26 mouse cellular contexts compared by ENCODE assay signal in genomic region chr2:35736061-35736460, GRCm38 (mm10).
"Had no signal": no experiment of that assay in that cellular context is flagged by ENCODE, and none has a peak within 500 bp of the region (broad histone marks: within the 10 kb centered on the region; RNA-seq: fewer than 3 reads in every experiment).

No protein-coding gene starts in this region.

- H3K4me3 ChIP-seq: embryonic facial prominence, embryonic 10.5 days; embryonic facial prominence, embryonic 12.5 days; embryonic facial prominence, embryonic 13.5 days; embryonic facial prominence, embryonic 15.5 days; erythroblast, embryonic 14.5 days; forebrain, embryonic 10.5 days; forebrain, embryonic 12.5 days; forebrain, embryonic 13.5 days; forebrain, embryonic 15.5 days; gastrocnemius, adult 2 months; heart, adult 2 months; heart, embryonic 10.5 days had no signal

- H3K27me3 ChIP-seq: embryonic facial prominence, embryonic 12.5 days; embryonic facial prominence, embryonic 13.5 days; embryonic facial prominence, embryonic 15.5 days; forebrain, embryonic 12.5 days; forebrain, embryonic 13.5 days; forebrain, embryonic 15.5 days had no signal

- H3K4me2 ChIP-seq: embryonic facial prominence, embryonic 12.5 days; embryonic facial prominence, embryonic 13.5 days; embryonic facial prominence, embryonic 15.5 days; forebrain, embryonic 12.5 days; forebrain, embryonic 13.5 days; forebrain, embryonic 15.5 days had no signal

- DNase-seq: cerebellum, adult 9-11 months; cerebellum, postnatal 10 days; cerebellum, postnatal 14 days; cerebellum, postnatal 25 days; cerebellum, postnatal 36 days; forebrain, postnatal 0 days; gastrocnemius, adult 2 months; gastrocnemius, postnatal 10 days; gastrocnemius, postnatal 14 days; gastrocnemius, postnatal 25 days; gastrocnemius, postnatal 36 days; heart, adult 11 months; heart, adult 18-20 months; heart, adult 2 months had no signal

- H3K9me3 ChIP-seq: embryonic facial prominence, embryonic 10.5 days; embryonic facial prominence, embryonic 12.5 days; embryonic facial prominence, embryonic 15.5 days; forebrain, embryonic 10.5 days; forebrain, embryonic 12.5 days; forebrain, embryonic 15.5 days; heart, embryonic 10.5 days had no signal

- H3K27ac ChIP-seq: embryonic facial prominence, embryonic 10.5 days; embryonic facial prominence, embryonic 12.5 days; embryonic facial prominence, embryonic 13.5 days; embryonic facial prominence, embryonic 15.5 days; forebrain, embryonic 10.5 days; forebrain, embryonic 12.5 days; forebrain, embryonic 13.5 days; forebrain, embryonic 15.5 days; gastrocnemius, adult 2 months; heart, adult 2 months; heart, embryonic 10.5 days had no signal

- H3K9ac ChIP-seq: embryonic facial prominence, embryonic 12.5 days; embryonic facial prominence, embryonic 13.5 days; embryonic facial prominence, embryonic 15.5 days; forebrain, embryonic 12.5 days; forebrain, embryonic 13.5 days; forebrain, embryonic 15.5 days; forebrain, postnatal 0 days had no signal

- ATAC-seq: forebrain, embryonic 13.5 days; forebrain, embryonic 14.5 days; forebrain, embryonic 15.5 days; forebrain, embryonic 16.5 days; forebrain, postnatal 0 days had no signal

- H3K36me3 ChIP-seq: forebrain, embryonic 15.5 days had no signal
